ENCODE assay signal across 23 mouse cellular contexts in the genomic region with DNA sequence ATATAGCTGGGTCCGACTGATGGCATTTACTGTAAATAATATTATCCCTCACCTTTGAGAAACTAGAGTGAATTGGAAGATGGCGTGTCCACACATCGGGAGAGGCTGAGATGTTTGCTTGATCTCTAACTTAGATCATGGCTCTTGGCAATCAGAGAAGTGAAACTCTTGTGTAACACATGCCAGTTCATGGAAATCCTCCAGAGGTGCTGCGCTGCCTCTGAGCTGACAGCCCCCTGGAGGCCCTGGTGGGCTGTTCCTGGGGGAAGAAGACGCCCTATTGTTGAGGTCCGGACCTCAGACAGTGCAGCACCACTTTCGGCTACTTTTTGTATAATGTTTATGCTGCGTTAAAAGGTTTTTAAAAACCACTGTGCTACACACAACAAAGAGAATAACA. TPM values are rescaled to one million over a fixed set of nuclear protein-coding genes. Genes with fewer than 3 reads are reported as not detected.
"Had no signal": no experiment of that assay in that cellular context is flagged by ENCODE, and none has a peak within 500 bp of the region (broad histone marks: within the 10 kb centered on the region; RNA-seq: fewer than 3 reads in every experiment).

No protein-coding gene starts in this region.

- H3K9me3 ChIP-seq: lung, embryonic 15.5 days; midbrain, embryonic 12.5 days; neural tube, embryonic 13.5 days; stomach, embryonic 15.5 days had no signal

- H3K4me3 ChIP-seq: layer of hippocampus, adult 2 months; lung, embryonic 15.5 days; midbrain, embryonic 12.5 days; myocyte; neural tube, embryonic 13.5 days; stomach, embryonic 15.5 days had no signal

- H3K4me2 ChIP-seq: lung, embryonic 15.5 days; midbrain, embryonic 12.5 days; neural tube, embryonic 13.5 days; stomach, embryonic 15.5 days had no signal

- H3K9ac ChIP-seq: liver, embryonic 14.5 days; liver, postnatal 0 days; lung, embryonic 15.5 days; midbrain, embryonic 12.5 days; neural tube, embryonic 13.5 days; stomach, embryonic 15.5 days had no signal

- H3K27me3 ChIP-seq: lung, embryonic 15.5 days; midbrain, embryonic 12.5 days; neural tube, embryonic 13.5 days; stomach, embryonic 15.5 days had no signal

- H3K27ac ChIP-seq: kidney, postnatal 0 days; layer of hippocampus, adult 2 months; liver, embryonic 14.5 days; lung, embryonic 15.5 days; macrophage; midbrain, embryonic 12.5 days; neural tube, embryonic 13.5 days; stomach, embryonic 15.5 days had no signal

- H3K36me3 ChIP-seq: lung, embryonic 15.5 days; midbrain, embryonic 12.5 days; neural tube, embryonic 13.5 days; stomach, embryonic 15.5 days had no signal

- DNase-seq: kidney, adult 18-20 months; kidney, postnatal 25 days; layer of hippocampus, adult 9-11 months; liver, postnatal 0 days; lung, postnatal 14 days; right cerebral cortex, adult 18-20 months; right cerebral cortex, postnatal 14 days; right cerebral cortex, postnatal 4 days; thymus, postnatal 25 days had no signal

- ATAC-seq: inflammation-experienced regulatory T-cells, adult 6 months; intestine, embryonic 16.5 days; liver, postnatal 0 days; midbrain, embryonic 16.5 days had no signal

- H3K4me1 ChIP-seq: lung, embryonic 15.5 days; midbrain, embryonic 12.5 days; neural tube, embryonic 13.5 days; stomach, embryonic 15.5 days had no signal

RNA-seq across cellular contexts. Expression of a gene that starts 37.3 kb away (rescaled TPM):
- total RNA-seq: monocyte, adult 5-6 weeks; neutrophil, adult 5-6 weeks had no signal
- polyA plus RNA-seq: inflammation-experienced regulatory T-cells, adult 6 months; macrophage had no signal
